Mouse (Mus musculus): ENCODE data around the gene Csad.

Csad gene

DNA sequence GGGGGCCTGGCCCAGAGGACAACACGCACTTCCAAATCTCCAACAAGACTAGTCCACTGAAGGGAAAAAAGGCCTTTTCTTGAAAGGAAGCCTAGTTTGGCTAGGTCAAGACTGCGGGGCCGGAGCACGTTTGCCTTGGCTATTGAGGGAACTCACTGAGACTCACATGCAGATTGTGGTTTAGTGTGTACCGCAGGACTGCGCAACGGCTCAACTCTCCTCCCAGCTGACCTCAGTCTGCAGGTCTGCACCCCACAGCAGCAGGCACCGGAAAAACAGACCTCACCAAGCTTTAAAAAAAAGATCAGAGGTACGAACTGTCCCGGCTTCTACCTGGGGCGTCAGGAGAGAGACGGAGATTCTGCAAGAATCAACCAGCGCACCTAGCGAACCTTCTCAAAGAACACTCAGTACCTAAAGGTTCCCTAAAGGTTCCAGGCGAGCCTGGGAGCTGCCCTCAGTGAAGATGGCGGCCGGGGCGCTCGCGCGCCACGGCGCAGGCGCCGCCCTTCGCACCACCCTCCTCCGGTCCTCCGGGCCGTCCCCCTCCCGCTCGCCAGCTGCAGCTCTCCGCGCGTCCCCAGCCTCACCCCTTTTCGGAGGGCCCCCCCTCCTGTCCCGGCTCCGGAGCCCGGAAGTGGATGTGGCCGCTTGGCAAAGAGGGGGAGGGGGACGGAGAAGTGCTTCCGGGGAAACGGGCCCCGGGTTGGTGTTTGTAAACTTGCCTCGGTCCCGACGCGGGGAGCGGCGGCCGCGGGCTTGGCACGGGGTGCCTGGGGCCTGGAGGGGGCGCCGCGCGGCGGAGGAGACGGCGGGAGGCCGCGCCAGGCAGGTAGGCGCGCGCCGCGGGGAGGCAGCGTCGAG is 1.3 kb downstream of the Csad start, which contains the start of gene Zfp740:
Zfp740 (plus strand) TSS at position 279 of the 864 bp plus-strand sequence.
- peak; percentile 88 for DNase-seq (ENCODE audit: low spot score)

DNA sequence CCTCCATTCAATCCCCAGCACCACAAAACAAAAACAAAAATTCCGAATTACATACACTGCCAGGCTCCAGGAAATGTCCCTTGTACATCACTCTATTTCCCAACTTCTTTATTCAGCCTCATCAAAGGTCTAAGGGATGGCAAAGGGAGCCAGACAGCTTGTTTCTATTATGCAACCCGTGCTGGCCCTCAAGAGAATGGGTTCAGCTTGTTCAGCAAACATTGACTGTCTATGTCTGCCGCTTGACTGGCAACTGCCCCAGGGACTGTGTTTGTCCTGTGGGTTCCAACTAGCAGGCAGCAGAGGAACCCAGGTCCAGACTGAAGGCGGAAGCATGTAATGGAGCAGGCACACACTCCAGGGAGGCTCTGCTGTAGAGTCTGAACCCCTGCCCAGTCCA is 5.7 kb downstream of the Csad start:
- DNase-seq (ENCODE audit: low spot score) = no peak

- no peak for DNase-seq (ENCODE audit: low spot score)
Observed at GRCm38 (mm10) chr15:102195373-102195772, 9.2 kb downstream of the Csad start.

DNA sequence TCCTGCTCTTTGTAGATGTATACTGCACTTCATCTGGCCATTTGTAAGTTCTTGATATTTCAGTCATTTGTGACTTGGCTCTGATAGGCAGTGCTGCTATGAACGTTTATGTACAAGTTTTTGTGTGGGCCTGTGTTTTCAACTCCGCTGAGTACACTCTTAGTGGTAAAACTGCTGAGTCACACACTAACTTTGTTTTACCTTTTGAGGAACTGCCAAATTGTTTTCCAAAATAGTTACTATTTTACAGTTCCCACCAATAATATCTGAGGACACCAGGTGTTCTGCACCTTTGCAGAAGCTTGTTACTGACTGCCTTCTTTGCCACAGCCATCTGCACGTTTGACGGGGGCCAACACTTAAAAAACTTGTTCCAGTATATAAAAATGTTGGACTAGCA is 10.1 kb downstream of the Csad start:
- DNase-seq (ENCODE audit: low spot score) = no peak

GRCm38 (mm10) chr15:102193652-102194051 is 10.9 kb downstream of the Csad start:
- no peak for DNase-seq (ENCODE audit: low spot score)

GRCm38 (mm10) chr15:102192820-102193386 is 11.6 kb downstream of the Csad start:
- DNase-seq (ENCODE audit: low spot score) = no peak

DNA sequence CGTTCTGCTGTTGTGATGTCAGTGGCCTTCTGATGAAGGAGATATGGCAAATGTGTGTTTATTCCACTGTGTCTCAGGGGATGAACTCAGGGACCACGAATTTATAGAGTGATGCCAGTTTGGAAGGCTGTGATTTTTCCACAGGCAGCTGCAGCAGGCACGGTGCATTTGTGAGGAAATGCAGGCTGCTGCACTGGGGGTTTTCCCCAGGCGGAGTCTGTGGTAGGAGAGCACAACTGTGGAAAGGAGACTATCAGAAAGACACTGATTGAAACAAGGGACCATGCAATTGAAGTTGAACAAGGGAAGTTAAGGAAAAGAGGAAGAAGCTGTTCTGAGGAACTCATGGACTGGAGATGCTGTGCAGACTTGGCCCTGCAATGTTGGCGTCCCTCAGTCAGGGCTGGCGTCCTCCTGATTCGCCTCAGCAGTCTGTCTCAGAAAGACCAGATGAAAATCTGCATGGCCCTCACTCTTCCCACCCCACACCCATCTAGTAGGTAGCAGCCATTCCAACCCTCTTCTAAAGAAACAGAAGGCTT is 12.2 kb downstream of the Csad start:
- no peak for DNase-seq (ENCODE audit: low spot score)

GRCm38 (mm10) chr15:102191699-102192098 is 12.8 kb downstream of the Csad start:
- no peak for DNase-seq (ENCODE audit: low spot score)

GRCm38 (mm10) chr15:102188883-102189282 is 15.6 kb downstream of the Csad start:
- DNase-seq (ENCODE audit: low spot score) = no peak

DNA sequence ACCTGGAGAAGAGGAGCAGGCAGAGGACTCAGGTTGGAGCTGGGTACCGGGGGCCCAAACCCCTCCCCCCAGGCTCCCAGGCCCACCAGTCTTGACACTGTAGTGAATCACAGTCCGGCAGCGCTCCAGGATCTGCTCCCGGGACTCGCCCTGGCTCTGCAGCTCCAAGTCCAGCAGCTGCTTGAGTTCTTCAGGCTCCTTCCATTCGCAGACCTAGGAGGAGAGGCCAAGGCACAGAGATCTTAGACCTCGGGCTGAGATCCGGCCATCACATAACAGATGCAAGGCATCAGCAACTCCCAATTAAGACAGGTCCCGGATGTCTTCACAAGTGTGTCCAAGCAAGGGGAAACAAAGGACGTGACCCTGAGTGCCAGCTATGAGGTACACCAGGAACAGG is 16.4 kb downstream of the Csad start:
- DNase-seq (ENCODE audit: low spot score) = peak; percentile 40

DNA sequence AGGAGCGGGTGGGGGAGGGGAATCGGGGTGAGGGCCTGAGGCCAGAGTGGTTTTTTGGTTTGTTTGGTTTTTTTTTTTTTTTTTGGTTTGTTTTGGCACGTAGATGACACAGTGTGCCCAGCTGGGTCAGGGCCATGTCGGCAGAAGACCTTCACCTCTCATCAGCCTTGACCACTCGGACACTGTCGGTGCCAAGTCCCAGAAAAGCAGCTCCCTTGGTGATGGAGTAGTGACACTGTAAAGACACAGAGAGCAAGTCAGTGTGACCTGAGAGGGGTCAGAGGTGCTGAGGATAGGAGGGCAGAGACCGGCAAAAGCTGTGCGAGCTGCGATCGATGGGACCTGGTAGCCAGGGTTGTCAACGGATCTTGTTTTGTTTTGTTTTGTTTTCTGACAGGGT is 18.3 kb downstream of the Csad start:
- DNase-seq (ENCODE audit: low spot score) = no peak

- no peak for DNase-seq (ENCODE audit: low spot score)
Observed at GRCm38 (mm10) chr15:102183076-102183475, 21.4 kb downstream of the Csad start.

GRCm38 (mm10) chr15:102179924-102180323 is 24.6 kb downstream of the Csad start:
- no peak for DNase-seq (ENCODE audit: low spot score)

DNA sequence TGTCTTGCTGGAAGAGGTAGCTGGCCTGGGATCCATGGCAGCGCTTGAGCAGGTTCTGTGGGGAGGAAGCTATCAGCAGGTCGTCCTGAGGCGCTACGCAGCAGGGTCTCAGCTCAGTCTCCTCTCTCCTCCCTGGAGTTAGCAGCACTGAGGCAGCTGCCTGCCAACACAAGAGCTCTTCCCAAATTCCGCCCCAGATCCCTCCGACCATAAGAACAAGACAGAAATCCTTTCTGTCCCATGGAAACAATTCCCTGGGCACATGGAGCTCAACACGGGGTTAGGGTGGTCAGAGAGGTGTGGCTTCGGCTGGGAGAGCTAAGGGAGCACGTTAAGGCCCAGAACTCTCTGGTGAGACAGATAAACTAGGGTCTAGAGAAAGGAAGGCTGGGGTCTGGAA is 25.4 kb downstream of the Csad start:
- DNase-seq (ENCODE audit: low spot score) = no peak

GRCm38 (mm10) chr15:102178279-102178678 is 26.2 kb downstream of the Csad start:
- DNase-seq (ENCODE audit: low spot score) = peak; percentile 82

- no peak for DNase-seq (ENCODE audit: low spot score)
Observed at GRCm38 (mm10) chr15:102177417-102177816, 27.1 kb downstream of the Csad start.

DNA sequence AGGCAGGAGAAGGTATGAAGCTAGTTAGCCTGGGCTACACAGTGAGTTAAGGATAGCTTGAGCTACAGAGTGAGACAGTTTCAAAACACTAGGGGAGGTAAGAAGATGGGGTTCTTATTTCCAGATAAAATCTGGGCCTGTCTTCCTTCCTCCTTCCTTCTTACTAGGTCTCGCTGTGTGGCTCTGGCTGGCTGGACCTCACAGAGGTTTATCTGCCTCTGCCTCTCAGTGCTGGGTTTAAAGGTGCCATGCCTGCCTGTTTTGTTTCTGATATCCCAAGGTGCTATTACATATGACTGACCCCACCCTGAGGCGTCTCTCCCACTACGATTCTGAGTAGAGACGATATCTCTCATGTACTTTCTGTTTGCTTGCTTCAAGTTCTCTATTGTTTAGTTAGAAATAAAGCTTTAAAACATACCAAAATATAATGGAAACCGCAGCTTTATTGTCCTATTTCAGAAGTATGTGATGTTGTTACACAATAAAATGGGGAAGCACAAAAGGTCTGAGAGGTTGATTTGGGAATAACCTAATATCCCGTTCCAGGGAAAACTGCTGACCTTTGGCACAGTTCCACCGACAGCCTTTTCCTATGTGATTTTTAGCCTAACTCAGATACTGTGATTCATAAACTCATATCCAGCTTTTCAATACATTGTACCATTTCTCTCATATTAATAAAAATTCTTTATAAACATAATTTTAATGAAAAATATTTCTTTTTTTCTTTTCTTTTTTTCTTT is 27.8 kb downstream of the Csad start:
- DNase-seq (ENCODE audit: low spot score) = no peak

GRCm38 (mm10) chr15:102175736-102176319 is 28.7 kb downstream of the Csad start:
- DNase-seq (ENCODE audit: low spot score) = no peak

DNA sequence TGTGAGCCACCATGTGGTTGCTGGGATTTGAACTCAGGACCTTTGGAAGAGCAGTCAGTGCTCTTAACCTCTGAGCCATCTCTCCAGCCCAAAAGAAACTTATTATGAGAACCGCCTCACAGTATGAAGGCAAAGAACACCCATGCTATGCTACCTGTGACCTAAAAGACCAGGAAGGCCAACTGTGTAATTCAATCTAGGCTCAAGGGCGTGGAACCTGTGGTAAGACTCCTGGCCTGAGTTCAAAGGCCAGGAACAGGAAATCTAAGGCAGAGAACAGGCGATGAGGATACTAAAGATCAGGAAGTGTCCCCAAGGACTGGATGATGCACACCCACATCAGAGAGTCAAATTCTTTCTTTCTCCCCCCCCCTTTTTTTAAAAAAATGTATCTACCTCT is 30.9 kb downstream of the Csad start:
- DNase-seq (ENCODE audit: low spot score) = no peak

DNA sequence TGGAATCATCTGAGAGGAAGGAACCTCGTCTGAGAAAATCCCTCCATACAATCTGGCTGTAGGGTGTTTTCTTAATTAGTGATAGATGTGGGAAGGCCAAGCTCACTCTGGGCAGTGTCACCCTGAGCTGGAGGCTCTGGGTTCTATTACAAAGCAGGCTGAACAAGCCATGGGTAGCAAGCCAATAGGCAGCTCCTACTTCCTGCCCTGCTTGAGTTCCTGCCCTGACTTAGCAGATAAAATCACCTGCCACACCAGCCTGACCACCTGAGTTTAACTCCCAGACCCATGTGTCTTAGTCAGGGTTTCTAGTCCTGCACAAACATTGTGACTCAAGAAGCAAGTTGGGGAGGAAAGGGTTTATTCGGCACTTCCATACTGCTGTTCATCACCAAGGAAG is 35.5 kb downstream of the Csad start:
- no peak for DNase-seq (ENCODE audit: low spot score)

- peak; percentile 50 for DNase-seq (ENCODE audit: low spot score)
Observed at GRCm38 (mm10) chr15:102167620-102168021, 36.9 kb downstream of the Csad start.

DNA sequence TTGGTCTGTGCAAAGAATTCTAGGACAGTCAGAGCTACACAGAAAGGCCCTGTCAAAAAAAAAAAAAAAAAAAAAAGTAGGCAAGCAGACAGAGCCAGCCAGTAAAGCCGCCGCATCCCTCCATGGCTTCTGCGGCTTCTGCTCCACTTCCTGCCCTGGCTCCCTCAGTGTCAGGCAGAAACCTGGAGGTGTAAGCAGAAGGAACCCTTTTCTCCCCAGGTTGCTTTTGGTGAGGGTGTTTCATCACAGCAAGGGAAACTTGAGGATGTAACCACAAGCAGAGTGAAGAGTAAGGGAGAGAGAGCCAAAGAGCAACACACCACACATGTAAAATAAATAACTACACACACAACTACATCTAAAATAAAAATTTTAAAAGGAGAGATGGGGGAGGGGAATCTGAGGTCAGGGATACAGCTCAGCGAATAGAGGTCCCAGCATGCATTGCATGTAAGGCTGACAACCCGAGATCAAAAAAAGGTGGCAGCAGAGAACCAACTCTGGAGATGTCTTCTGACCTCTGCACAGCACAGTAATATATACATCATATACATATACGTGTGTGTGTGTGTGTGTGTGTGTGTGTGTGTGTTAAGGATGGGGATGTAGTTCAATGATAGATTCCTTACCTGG is 38.9 kb downstream of the Csad start:
- DNase-seq (ENCODE audit: low spot score) = no peak
